Mouse (Mus musculus) skeletal muscle tissue, adult 2 months (tissue): Measurements from ENCODE around the gene Padi1.

Experiments
- DNase-seq: peaks from one replicate; pipeline ENCODE4 v3.0.0-alpha.2; 2012; ENCODE audit warnings: low read depth, low spot score

The Padi1 gene

DNA sequence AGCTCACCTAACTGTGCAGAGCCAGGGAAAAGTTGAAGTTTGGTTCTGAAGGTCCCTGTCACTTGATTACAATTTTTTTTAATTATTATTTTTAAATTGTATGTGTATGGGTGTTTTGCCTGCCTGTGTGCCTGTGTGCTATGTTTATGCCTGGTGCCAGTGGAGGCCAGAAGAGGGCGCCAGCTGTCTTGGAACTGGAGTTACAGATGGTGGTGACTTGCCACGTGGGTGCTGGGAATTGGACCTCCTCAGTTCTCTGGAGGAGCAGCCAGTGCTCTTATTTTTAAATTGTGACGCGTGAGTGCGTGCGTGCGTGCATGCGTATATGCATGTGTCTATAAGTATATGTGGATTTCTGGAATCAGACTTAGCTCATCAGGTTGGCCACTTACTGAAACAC lies 28.2 kb downstream of the Padi1 start:
- no peak for DNase-seq

- DNase-seq: no peak
Observed at GRCm38 (mm10) chr4:140815996-140816917, 29.3 kb downstream of the Padi1 start.

DNA sequence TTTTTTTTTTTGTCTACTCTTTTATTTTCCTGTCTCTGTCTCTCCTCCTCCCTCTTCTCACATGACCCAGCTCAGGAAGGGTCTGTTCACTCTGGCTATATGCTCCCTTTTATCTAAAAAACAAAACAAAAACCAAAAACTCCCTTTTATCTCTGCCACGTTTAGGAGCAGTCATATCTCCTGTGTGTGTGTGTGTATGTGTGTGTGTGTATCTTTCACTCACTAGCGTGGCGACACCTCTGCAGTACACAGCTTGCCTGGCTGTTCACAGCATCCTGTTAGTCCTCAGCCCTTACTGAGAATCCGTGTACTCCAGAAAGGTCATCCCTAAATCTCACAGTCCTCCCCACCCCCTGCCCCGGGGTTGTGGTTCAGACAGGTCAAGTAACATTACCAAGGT lies 30.1 kb downstream of the Padi1 start:
- no peak for DNase-seq

DNA sequence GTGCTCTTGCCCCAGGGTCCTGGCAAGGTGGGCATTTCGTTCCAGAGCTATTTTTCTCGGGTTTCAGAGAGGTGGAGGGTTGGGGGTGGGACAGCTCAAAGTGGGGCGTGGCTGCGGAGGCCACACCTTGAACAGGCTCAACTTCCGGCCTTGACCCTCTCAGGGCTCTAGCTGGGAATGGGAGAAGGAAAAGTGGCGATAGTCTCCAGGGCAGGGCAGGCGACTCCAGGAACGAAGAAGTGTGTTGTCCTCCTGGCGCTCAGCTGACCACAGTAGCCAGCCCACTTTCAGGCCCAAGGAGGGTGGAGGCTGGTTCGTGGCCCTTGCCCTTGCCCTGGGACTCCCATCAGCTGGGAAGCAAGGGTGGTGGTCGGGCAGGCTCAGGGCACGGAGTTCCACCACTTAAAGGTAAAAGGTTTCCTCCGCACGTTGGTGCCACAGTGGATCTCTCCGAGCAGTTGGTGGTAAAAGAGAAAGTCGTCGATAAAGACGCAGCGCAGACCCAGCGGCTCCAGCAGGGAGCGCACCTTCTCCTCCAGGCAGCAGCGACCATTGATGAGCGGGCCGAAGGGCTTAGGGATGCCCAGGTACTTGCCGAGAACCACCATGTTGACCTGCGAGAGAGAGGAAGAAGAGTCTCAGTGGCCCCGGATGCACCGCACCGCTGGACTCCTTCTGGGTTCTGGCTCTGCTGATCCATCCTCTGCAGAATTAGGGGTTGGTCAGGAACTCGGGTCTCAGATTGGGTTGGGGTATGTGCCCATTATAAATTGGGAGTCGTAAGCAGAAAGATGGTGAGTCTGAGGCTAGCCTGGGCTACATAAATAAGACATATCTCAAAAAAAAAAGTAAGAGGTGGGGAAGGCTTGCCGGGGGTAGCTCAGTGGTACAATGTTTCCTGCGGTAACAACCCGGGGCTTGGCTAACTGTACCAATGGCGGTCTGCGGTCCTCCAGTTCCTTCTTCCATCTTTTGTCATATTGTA lies 31.0 kb downstream of the Padi1 start:
- no peak for DNase-seq

GRCm38 (mm10) chr4:140813358-140814185 lies 32.0 kb downstream of the Padi1 start:
- no peak for DNase-seq

- DNase-seq: no peak
Observed at GRCm38 (mm10) chr4:140812609-140813008, 33.0 kb downstream of the Padi1 start.

DNA sequence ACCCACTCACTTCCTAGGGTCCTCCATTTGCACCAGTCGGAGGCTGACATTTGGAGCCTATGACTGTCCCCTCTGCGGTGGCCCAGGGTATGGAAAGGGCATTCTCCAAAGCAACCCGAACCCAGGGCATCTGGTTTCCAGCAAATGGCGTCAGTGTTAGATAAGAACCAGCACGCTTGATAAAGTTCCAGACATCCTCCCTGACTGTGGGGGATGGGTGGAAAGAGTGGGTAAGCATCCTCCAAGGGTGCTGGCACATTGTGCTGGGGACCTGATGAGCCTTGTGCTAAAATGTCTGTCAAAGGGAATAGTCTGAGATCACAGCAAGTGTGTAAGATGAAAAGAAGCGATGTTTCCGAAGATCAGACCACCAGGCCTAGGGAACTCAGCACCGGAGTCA lies 33.4 kb downstream of the Padi1 start:
- DNase-seq: no peak

DNA sequence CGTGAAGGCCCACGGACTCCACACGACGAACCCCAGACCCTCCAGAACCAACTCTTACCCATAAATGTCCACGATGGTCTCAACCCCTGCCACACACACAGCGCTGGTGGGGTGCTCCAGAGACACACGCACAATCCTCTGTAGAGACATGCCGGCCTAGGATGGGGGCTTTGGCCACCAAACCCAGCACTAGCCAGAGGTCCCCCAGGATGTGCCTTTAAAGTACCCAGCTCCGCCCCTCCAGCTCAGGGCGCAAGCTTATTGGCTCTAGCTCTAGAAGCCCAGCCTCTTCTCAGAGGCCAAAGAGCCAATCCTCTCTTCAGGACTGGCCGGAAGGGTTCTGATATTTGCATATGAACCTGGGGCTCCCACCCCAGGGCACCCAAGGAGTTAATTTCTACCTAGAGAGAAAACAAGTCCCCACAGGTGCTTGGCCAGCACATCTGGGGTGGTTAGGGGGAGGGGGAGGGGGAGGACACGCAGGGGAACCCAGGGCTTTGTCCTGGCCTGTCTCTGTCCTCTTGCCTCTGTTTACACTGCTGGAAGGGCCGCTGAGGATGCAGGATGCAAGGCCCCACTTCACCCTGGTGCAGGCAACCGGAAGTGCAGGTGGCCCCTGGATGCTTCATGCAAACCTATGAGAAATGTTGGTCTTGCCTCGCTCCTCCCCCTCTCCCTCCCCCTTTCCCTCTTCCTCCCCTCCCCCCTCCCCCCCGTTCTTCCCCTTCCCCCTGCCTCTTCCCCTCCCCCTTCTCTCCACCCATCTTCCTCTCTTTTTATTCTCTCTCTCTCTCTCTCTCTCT lies 34.9 kb downstream of the Padi1 start, which contains the start of gene Padi3:
Padi3 (minus strand) TSS at position 191 of the 803 bp plus-strand sequence.
- no peak for DNase-seq

GRCm38 (mm10) chr4:140809118-140809517 lies 36.5 kb downstream of the Padi1 start:
- DNase-seq: no peak

DNA sequence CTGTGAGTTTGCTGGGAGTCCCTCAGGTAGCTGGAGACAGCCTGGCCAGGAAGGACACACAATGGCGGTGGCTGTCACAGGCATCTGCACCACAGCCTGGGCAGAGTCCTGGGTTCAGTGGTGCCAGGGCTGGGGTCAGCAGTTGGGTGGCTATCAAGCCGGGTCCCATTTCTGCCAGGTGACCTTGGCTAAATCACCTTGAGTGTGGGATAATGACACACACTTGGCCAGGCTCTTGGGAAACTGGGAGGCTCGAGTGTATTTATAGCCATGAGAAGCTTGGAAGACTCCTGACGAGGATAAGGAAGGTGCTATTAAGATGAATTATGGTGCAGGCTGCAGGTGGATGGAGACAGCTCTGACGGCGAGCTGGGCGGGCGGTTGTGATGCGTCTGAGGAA lies 41.0 kb downstream of the Padi1 start:
- DNase-seq: peak; percentile 84

GRCm38 (mm10) chr4:140801364-140801763 lies 44.2 kb downstream of the Padi1 start:
- DNase-seq: no peak

- DNase-seq: no peak
Observed at GRCm38 (mm10) chr4:140796786-140797185, 48.8 kb downstream of the Padi1 start.

GRCm38 (mm10) chr4:140794678-140795077 lies 50.9 kb downstream of the Padi1 start:
- no peak for DNase-seq

- DNase-seq: no peak
Observed at GRCm38 (mm10) chr4:140793795-140794194, 51.8 kb downstream of the Padi1 start.

DNA sequence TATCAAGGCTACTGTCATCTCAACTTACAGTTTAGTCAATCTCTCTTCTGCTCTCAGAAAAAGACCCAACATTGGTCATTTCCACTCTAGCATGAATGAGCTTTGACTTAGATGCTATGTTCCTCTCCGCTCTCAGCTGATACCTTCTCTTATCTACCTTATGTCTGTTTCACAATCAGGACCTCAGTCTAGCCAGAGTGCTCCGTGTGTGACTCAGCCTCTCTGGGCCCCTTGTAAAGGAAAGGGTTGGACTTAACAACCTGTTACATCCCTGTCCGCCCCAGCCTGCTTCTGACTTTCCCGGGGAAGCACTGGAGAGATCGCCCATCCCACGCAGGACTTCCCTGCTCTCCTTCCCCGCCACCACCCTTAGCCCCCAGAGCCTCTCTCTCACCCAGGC lies 53.0 kb downstream of the Padi1 start:
- DNase-seq: no peak

- DNase-seq: no peak
Observed at GRCm38 (mm10) chr4:140791071-140791470, 54.5 kb downstream of the Padi1 start.

DNA sequence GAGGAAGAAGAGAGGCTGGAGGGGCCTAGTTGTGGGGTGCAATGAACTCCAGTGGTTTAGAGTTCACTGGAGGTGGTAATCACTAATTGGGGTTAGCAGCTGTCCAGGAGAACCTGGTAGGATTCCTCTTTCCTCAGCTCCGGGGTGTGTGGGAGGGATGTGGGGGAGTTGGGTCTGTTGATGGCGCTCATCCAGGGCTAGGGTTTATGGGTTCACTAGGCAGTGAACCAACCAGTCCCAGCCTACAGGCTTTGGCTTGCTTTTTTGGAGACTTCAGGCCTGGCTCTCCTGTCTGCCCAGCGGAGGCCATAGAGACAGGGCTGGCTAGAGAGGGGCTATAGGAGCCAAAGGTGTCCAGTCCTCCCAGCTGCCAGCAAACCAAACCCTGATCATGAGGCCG lies 55.6 kb downstream of the Padi1 start:
- no peak for DNase-seq

GRCm38 (mm10) chr4:140788983-140789382 lies 56.6 kb downstream of the Padi1 start:
- DNase-seq: peak; percentile 34

DNA sequence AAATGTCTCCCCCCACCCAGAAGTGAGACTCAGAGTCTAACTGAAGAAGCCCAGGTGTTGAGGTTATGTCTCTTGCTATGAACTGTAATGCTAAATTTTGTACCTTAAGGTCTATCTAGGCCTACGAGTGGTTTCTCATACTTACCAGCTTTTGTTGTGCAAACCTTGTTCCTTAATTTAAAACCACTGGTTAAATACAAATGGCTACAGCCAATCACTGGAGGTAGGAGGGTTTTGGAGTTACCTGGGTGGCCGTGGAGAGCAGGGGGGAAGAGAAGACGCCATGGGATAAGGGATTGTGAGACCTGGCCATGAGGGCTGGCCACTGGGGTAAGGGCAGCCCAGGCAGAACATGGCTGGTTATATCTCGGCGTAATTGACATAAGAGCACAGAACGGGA lies 57.3 kb downstream of the Padi1 start:
- no peak for DNase-seq

DNA sequence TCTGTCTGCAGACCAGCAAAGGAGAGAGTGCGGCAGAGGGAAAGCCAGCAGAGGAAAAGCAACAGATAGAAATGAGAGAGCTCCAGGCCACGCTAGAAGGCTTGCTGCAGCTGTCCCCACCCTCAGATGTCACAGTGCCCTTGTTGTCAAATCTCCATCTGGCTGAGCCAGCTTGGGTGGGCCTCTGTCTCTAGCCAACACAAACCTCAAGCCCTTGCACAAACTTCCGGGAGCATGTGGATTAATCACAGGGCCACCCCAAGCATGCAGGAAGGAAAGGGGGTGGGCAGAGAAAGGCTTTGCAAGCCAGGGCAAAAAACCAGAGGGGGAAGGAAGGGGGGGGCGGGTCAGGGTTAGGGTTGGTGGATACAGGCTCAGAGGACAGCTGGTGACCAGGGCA lies 58.2 kb downstream of the Padi1 start:
- peak; percentile 68 for DNase-seq
